ENCODE assay signal across 13 mouse cellular contexts in genomic region chr10:39184864-39185544, GRCm38 (mm10). TPM values are rescaled to one million over a fixed set of nuclear protein-coding genes. Genes with fewer than 3 reads are reported as not detected.
A peak's percentile ranks its signal among the peaks of the same experiment; 100 is the strongest.
DNase-seq lines count a peak whose midpoint lies in the region; ATAC-seq and TF ChIP-seq lines count a peak whose summit lies in the region.
"Had no signal": no experiment of that assay in that cellular context is flagged by ENCODE, and none has a peak within 500 bp of the region (broad histone marks: within the 10 kb centered on the region; RNA-seq: fewer than 3 reads in every experiment).

No protein-coding gene starts in this region.

- intact Hi-C loops in left cerebral cortex, postnatal 36 days (cut with DNase I): no loop called here

- H3K9ac ChIP-seq in forebrain, embryonic 14.5 days (ENCODE audit: low read length): no peak overlapping the region
- H3K9ac ChIP-seq in forebrain, embryonic 12.5 days: no peak overlapping the region
- no peak overlapping the region for H3K9ac ChIP-seq in liver, postnatal 0 days (replicated peaks)
- H3K9ac ChIP-seq in embryonic facial prominence, embryonic 14.5 days (ENCODE audit: low read depth, low read length): no peak overlapping the region
- H3K9ac ChIP-seq: limb, embryonic 12.5 days had no signal

- WGBS in forebrain, embryonic 14.5 days: 79% methylated on average over 8 of the region's 8 CpGs
- WGBS in forebrain, embryonic 12.5 days: 90% methylated on average over 8 of the region's 8 CpGs
- 74% methylated on average over 8 of the region's 8 CpGs for WGBS in liver, postnatal 0 days (ENCODE audit: insufficient replicate concordance)
- WGBS in embryonic facial prominence, embryonic 14.5 days: 73% methylated on average over 8 of the region's 8 CpGs

- no peak for TF ChIP-seq EP300 in liver, postnatal 0 days (IDR thresholded peaks at IDR 0.05; ENCODE audit: low read depth)

- H3K4me1 ChIP-seq in forebrain, embryonic 14.5 days (ENCODE audit: control insufficient read depth, insufficient read depth, low read length): no peaks in the 10 kb centered on the region
- no peaks in the 10 kb centered on the region for H3K4me1 ChIP-seq in forebrain, embryonic 12.5 days
- H3K4me1 ChIP-seq in liver, postnatal 0 days (ENCODE audit: insufficient read depth): no peaks in the 10 kb centered on the region
- H3K4me1 ChIP-seq in embryonic facial prominence, embryonic 14.5 days (ENCODE audit: control insufficient read depth, insufficient read depth, low read length): no peaks in the 10 kb centered on the region
- H3K4me1 ChIP-seq: limb, embryonic 12.5 days; megakaryocyte, embryonic 14.5 days had no signal

- H3K4me3 ChIP-seq in forebrain, embryonic 14.5 days (ENCODE audit: low read depth, low read length): no peak overlapping the region
- no peak overlapping the region for H3K4me3 ChIP-seq in forebrain, embryonic 12.5 days (replicated peaks)
- no peak overlapping the region for H3K4me3 ChIP-seq in liver, postnatal 0 days (ENCODE audit: low read depth, low read length)
- no peak overlapping the region for H3K4me3 ChIP-seq in embryonic facial prominence, embryonic 14.5 days (ENCODE audit: low read depth, low read length)
- H3K4me3 ChIP-seq: limb, embryonic 12.5 days; megakaryocyte, embryonic 14.5 days had no signal

- H3K36me3 ChIP-seq in forebrain, embryonic 14.5 days (ENCODE audit: control insufficient read depth, insufficient read depth, low read length): no peaks in the 10 kb centered on the region
- no peaks in the 10 kb centered on the region for H3K36me3 ChIP-seq in forebrain, embryonic 12.5 days (replicated peaks)
- no peaks in the 10 kb centered on the region for H3K36me3 ChIP-seq in liver, postnatal 0 days (replicated peaks; ENCODE audit: insufficient read depth, low read length)
- no peaks in the 10 kb centered on the region for H3K36me3 ChIP-seq in embryonic facial prominence, embryonic 14.5 days (ENCODE audit: control insufficient read depth, insufficient read depth, low read length)
- H3K36me3 ChIP-seq: limb, embryonic 12.5 days had no signal

- TF ChIP-seq CTCF in liver, postnatal 0 days (IDR thresholded peaks at IDR 0.05; ENCODE audit: low read depth): no peak

- no peak for ATAC-seq in forebrain, embryonic 14.5 days
- no peak for ATAC-seq in forebrain, embryonic 12.5 days (ENCODE audit: low FRiP score)
- no peak for ATAC-seq in liver, postnatal 0 days
- ATAC-seq in embryonic facial prominence, embryonic 14.5 days (ENCODE audit: low read depth): no peak

- H3K9me3 ChIP-seq in forebrain, embryonic 14.5 days (replicated peaks; ENCODE audit: control insufficient read depth, low read length): no peaks in the 10 kb centered on the region
- no peaks in the 10 kb centered on the region for H3K9me3 ChIP-seq in forebrain, embryonic 12.5 days
- H3K9me3 ChIP-seq in liver, postnatal 0 days (ENCODE audit: low read length): no peaks in the 10 kb centered on the region
- no peaks in the 10 kb centered on the region for H3K9me3 ChIP-seq in embryonic facial prominence, embryonic 14.5 days (ENCODE audit: control insufficient read depth, low read length)
- H3K9me3 ChIP-seq: limb, embryonic 12.5 days; megakaryocyte, embryonic 14.5 days had no signal

- no peak overlapping the region for H3K4me2 ChIP-seq in forebrain, embryonic 14.5 days (ENCODE audit: low read length)
- H3K4me2 ChIP-seq in forebrain, embryonic 12.5 days: no peak overlapping the region
- no peak overlapping the region for H3K4me2 ChIP-seq in liver, postnatal 0 days (ENCODE audit: low read depth, low read length)
- no peak overlapping the region for H3K4me2 ChIP-seq in embryonic facial prominence, embryonic 14.5 days (ENCODE audit: low read depth, low read length)
- H3K4me2 ChIP-seq: limb, embryonic 12.5 days had no signal

- peak; percentile 40 for DNase-seq in forebrain, embryonic 14.5 days (ENCODE audit: low spot score)
- DNase-seq in liver: peak; percentile 15
- DNase-seq in liver, postnatal 0 days: no peak
- DNase-seq in embryonic facial prominence, embryonic 14.5 days (ENCODE audit: low spot score): peak; percentile 44
- DNase-seq in left cerebral cortex, postnatal 36 days (ENCODE audit: low spot score in 2 of 2): peak; percentile 46 to 61
- no peak for DNase-seq in gastrocnemius, postnatal 10 days
- DNase-seq in retina, embryonic 14.5 days (ENCODE audit: low spot score): no peak
- DNase-seq: cerebellum, postnatal 36 days had no signal

- no peak overlapping the region for H3K27ac ChIP-seq in forebrain, embryonic 14.5 days (ENCODE audit: low read depth, low read length)
- H3K27ac ChIP-seq in forebrain, embryonic 12.5 days: no peak overlapping the region
- no peak overlapping the region for H3K27ac ChIP-seq in liver, postnatal 0 days (ENCODE audit: low read depth)
- H3K27ac ChIP-seq in embryonic facial prominence, embryonic 14.5 days (replicated peaks; ENCODE audit: low read depth, low read length): peak overlapping the region; percentile 8
- H3K27ac ChIP-seq: limb, embryonic 12.5 days had no signal

- no peaks in the 10 kb centered on the region for H3K27me3 ChIP-seq in forebrain, embryonic 14.5 days (replicated peaks; ENCODE audit: control insufficient read depth, insufficient read depth, low read length)
- 0 out of 2 replicates have a peak, but pooled peaks cover 5% of the 10 kb centered on the region for H3K27me3 ChIP-seq in forebrain, embryonic 12.5 days
- H3K27me3 ChIP-seq in liver, postnatal 0 days (ENCODE audit: insufficient read depth, low read length): no peaks in the 10 kb centered on the region
- no peaks in the 10 kb centered on the region for H3K27me3 ChIP-seq in embryonic facial prominence, embryonic 14.5 days (replicated peaks; ENCODE audit: control insufficient read depth, insufficient read depth, low read length)
- H3K27me3 ChIP-seq: limb, embryonic 12.5 days; megakaryocyte, embryonic 14.5 days had no signal

RNA-seq across cellular contexts. Expression of gene Ccn6, which starts 21.4 kb away (rescaled TPM):
- 0.28 and 0.33 TPM in 2 replicates for polyA plus RNA-seq in forebrain, embryonic 14.5 days (2014; fragmentation: Nextera tagmentation; extraction: Ambion mirVana)
- 0.19 and 0.32 TPM in 2 replicates for polyA plus RNA-seq in forebrain, embryonic 12.5 days (2016; fragmentation: Nextera tagmentation; extraction: Ambion mirVana)
- polyA plus RNA-seq in liver, postnatal 0 days (2015; fragmentation: Nextera tagmentation; extraction: Ambion mirVana): not detected in 2 replicates
- 0.56 and 1.2 TPM in 2 replicates for polyA plus RNA-seq in embryonic facial prominence, embryonic 14.5 days (2014; fragmentation: Nextera tagmentation; extraction: Ambion mirVana)
- under 1 TPM in 1 of 2 experiments, not detected in 1; 0.36 TPM for total RNA-seq in left cerebral cortex, postnatal 36 days (2021)
- total RNA-seq in gastrocnemius, postnatal 10 days (2021): under 1 TPM; 0.16 to 0.47 TPM
- total RNA-seq: ES-E14 had no signal
- polyA plus RNA-seq: heart, postnatal 0 days had no signal

RNA-seq across cellular contexts. Expression of gene Tube1, which starts 51.2 kb away (rescaled TPM):
- polyA plus RNA-seq in forebrain, embryonic 14.5 days (2014; fragmentation: Nextera tagmentation; extraction: Ambion mirVana): 11.3 and 12.1 TPM in 2 replicates
- 19.2 and 19.7 TPM in 2 replicates for polyA plus RNA-seq in forebrain, embryonic 12.5 days (2016; fragmentation: Nextera tagmentation; extraction: Ambion mirVana)
- 2.1 and 2.2 TPM in 2 replicates for polyA plus RNA-seq in liver, postnatal 0 days (2015; fragmentation: Nextera tagmentation; extraction: Ambion mirVana)
- 12.5 and 13.8 TPM in 2 replicates for polyA plus RNA-seq in embryonic facial prominence, embryonic 14.5 days (2014; fragmentation: Nextera tagmentation; extraction: Ambion mirVana)
- total RNA-seq in left cerebral cortex, postnatal 36 days (2021): 1 to 10 TPM; 2.8 to 3.7 TPM
- total RNA-seq in gastrocnemius, postnatal 10 days (2021): 1 to 10 TPM; 1.6 to 2.0 TPM

RNA-seq across cellular contexts. Expression of gene Fam229b, which starts 51.3 kb away (rescaled TPM):
- 25.0 and 35.1 TPM in 2 replicates for polyA plus RNA-seq in forebrain, embryonic 14.5 days (2014; fragmentation: Nextera tagmentation; extraction: Ambion mirVana)
- polyA plus RNA-seq in forebrain, embryonic 12.5 days (2016; fragmentation: Nextera tagmentation; extraction: Ambion mirVana): 18.7 and 20.4 TPM in 2 replicates
- 1.3 and 1.9 TPM in 2 replicates for polyA plus RNA-seq in liver, postnatal 0 days (2015; fragmentation: Nextera tagmentation; extraction: Ambion mirVana)
- polyA plus RNA-seq in embryonic facial prominence, embryonic 14.5 days (2014; fragmentation: Nextera tagmentation; extraction: Ambion mirVana): 12.4 and 16.9 TPM in 2 replicates
- 10 to 100 TPM; 16.1 to 18.6 TPM for total RNA-seq in left cerebral cortex, postnatal 36 days (2021)
- 1 to 10 TPM; 4.6 to 4.8 TPM for total RNA-seq in gastrocnemius, postnatal 10 days (2021)

Comparison
In these comparisons a context has a peak if more than half of its experiments do, and no peak if none do; other contexts are left out.
1. DNase-seq: peak in forebrain, embryonic 14.5 days (single experiment), liver (single experiment), embryonic facial prominence, embryonic 14.5 days (single experiment) and left cerebral cortex, postnatal 36 days (2 of 2); none in liver, postnatal 0 days (single experiment), gastrocnemius, postnatal 10 days (single experiment) and retina, embryonic 14.5 days (single experiment).